In the genomic region with DNA sequence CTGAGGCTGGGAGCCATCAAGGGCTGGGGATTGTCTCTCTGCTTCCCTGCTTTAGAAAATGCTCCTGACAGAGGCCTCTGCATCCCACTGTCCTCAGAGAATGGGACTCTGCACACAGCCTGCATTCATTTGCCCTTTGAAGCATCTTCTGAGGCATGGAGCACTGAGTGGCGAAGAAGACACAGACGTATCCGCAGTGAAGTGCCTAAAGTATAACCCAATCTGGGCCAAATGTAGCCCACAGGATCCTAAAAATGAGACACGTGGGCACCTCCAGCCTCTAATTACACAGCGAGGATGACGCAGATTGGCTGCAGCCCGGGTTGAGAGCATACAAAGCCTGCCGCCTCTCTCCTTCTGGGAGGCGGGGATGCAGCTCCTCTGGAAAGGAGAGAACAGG, we compare ENCODE assay signal across 8 mouse cellular contexts. TPM values are rescaled to one million over a fixed set of nuclear protein-coding genes. Genes with fewer than 3 reads are reported as not detected.
DNase-seq lines count a peak whose midpoint lies in the region; ATAC-seq lines count a peak whose summit lies in the region.

No protein-coding gene starts in this region.

- no peaks in the 10 kb centered on the region for H3K36me3 ChIP-seq in forebrain, embryonic 12.5 days (replicated peaks)

- no peak overlapping the region for H3K4me2 ChIP-seq in forebrain, embryonic 12.5 days

- H3K9ac ChIP-seq in forebrain, embryonic 12.5 days, result no peak overlapping the region

- no peak for ATAC-seq in forebrain, embryonic 12.5 days (ENCODE audit: low FRiP score)
- ATAC-seq in megakaryocyte progenitor cell, adult 5-6 weeks (replicated peaks; ENCODE audit: poor library complexity), result no peak

- 0 out of 2 replicates have a peak overlapping the region, but pooled peaks have one; percentile 36 for H3K27ac ChIP-seq in forebrain, embryonic 12.5 days

- H3K4me1 ChIP-seq in forebrain, embryonic 12.5 days, result peaks cover 14% of the 10 kb centered on the region

- DNase-seq in retina, postnatal 1 day, result peak; percentile 35
- no peak for DNase-seq in retina, embryonic 14.5 days (ENCODE audit: low spot score)
- peak; percentile 21 to 26 for DNase-seq in layer of hippocampus, postnatal 10 days (ENCODE audit: low spot score in 2 of 2)
- peak; percentile 51 for DNase-seq in right cerebral cortex, postnatal 14 days
- no peak for DNase-seq in kidney, postnatal 10 days
- no peak for DNase-seq in cerebellum, postnatal 36 days

- H3K4me3 ChIP-seq in forebrain, embryonic 12.5 days (replicated peaks), result no peak overlapping the region

- WGBS in forebrain, embryonic 12.5 days, result 56% methylated on average over 9 of the region's 9 CpGs

- no peaks in the 10 kb centered on the region for H3K27me3 ChIP-seq in forebrain, embryonic 12.5 days

- H3K9me3 ChIP-seq in forebrain, embryonic 12.5 days, result no peaks in the 10 kb centered on the region

RNA-seq across cellular contexts. Expression of a gene that starts 36.3 kb away (rescaled TPM):
- 71.1 and 71.2 TPM in 2 replicates for polyA plus RNA-seq in forebrain, embryonic 12.5 days (2016; fragmentation: Nextera tagmentation; extraction: Ambion mirVana)
- total RNA-seq in layer of hippocampus, postnatal 10 days (2021), result 10 to 100 TPM; 87.4 to 92.3 TPM
- 67.0 and 73.5 TPM in 2 replicates for total RNA-seq in megakaryocyte progenitor cell, adult 5-6 weeks (2015)
- total RNA-seq in megakaryocyte progenitor cell, adult 5-6 weeks (2017), result 29.4 and 30.3 TPM in 2 replicates

Comparison
In these comparisons a context has a peak if more than half of its experiments do, and no peak if none do; other contexts are left out.
1. DNase-seq: peak in retina, postnatal 1 day (single experiment), layer of hippocampus, postnatal 10 days (2 of 2) and right cerebral cortex, postnatal 14 days (single experiment); none in retina, embryonic 14.5 days (single experiment), kidney, postnatal 10 days (single experiment) and cerebellum, postnatal 36 days (0 of 2).